Mouse (Mus musculus) layer of hippocampus, adult 18-20 months (tissue): ENCODE measurements around the gene Pafah2. TPM values are rescaled to one million over a fixed set of nuclear protein-coding genes. Genes with fewer than 3 reads are reported as not detected.
A peak's percentile ranks its signal among the peaks of the same experiment; 100 is the strongest.

Experiments used
- DNase-seq, 2 experiments: peaks; one replicate each; pipeline ENCODE4 v3.0.0; 2022; ENCODE audit warnings: low spot score in 2 of 2
- microRNA-seq, 2 experiments: library from miRNA; unstranded; fragments of <30 nt; microRNA quantifications; one replicate each; pipeline ENCODE4 v1.2.0; 2021
- total RNA-seq, 2 experiments: library from RNA; stranded (reverse); gene quantifications; 2 replicates each; pipeline ENCODE4 v1.2.3; 2021

Gene Pafah2
- total RNA-seq, 2 experiments from 2014 or later: 5.0 to 5.9 TPM

DNA sequence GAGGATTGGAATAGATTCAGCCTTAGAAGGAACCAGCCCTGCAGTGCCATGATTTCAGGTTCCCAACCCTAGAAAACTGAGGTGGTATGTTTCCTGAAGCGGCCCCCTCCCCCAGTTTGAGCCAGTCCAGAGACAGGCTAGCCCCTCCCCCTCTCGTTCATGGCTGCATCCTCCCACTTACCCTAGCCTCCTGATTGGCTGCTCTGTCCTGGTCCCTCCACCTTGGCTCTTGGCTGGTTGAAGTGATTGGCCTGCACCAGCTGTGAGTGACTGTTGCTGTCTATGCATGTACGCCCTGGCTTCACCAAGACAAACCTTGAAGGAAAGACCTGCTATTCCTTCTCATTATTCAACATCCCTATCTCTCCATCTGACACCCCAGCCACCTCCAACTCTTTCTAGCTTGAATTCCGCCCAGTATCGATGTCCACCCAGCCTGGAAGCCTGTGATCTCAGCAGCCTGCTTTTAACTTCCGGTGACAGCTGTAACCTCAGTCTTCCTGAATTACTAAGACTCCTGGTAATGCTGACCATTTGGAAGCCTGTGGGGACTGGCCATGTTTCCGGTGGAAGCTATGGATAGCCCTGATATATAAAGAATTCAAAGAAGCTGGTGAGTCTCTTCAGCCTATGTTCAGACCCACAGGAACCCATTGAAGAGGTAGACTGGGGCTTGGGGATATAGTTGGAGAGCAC, 61.2 kb downstream of the Pafah2 start:
- no peak for DNase-seq

DNA sequence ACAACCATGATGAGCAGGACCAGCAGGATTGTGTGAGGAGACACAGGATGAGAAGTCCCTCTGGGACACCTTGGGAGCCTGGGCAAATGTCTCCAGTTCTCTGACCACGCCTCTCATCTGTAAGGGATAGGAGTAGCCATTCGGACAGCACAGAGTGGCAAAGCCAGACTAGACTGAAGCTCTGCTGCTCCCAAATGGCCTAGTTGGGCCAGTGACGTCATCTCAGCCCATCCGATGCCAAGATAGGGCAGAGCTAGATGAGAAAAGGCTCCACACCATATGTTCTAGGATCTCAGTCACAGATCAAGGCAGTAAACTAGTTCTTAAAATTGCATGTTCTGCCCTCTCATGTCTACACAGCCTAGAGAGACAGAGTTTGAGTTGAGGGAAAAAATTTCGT, 62.7 kb downstream of the Pafah2 start:
- no peak for DNase-seq

DNA sequence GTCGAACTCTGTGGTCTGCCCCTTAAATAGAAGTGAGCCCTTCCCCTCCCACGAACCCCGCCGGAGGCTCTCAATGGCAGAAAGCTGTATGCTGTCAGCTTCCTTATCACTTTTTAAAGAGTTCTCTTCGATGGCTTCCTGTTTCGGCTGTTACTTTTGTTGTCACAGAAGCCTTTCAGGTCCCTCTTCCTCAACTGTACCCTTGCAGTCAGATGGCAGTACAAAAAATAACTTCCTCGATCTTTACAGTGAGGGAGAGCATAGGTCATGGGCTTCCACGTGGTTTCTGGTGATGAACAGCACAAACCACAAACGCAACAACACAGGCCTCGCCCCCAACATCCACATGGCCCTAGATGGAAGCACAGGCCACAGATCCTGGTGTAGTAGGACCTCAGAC, 64.2 kb downstream of the Pafah2 start:
- DNase-seq: no peak

DNA sequence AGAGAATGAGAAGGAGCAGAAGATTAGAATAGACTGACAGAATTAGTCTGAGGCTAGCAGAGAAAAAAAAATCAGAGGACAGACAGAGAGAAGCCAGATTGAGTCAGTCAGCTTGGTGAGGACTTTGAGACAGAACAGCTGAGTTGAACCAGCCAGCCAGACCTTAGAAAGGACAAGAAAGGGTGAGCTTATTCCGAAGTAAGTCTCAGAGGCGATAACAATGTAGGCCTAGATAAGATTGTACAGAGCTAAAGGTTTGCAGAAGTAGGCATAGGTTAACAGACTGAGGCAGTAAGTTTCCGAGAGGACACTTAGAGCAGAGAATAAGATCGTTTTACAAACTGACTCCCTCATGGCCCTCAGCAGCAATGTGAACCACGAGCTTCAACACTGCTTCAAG, 65.1 kb downstream of the Pafah2 start:
- DNase-seq: no peak

DNA sequence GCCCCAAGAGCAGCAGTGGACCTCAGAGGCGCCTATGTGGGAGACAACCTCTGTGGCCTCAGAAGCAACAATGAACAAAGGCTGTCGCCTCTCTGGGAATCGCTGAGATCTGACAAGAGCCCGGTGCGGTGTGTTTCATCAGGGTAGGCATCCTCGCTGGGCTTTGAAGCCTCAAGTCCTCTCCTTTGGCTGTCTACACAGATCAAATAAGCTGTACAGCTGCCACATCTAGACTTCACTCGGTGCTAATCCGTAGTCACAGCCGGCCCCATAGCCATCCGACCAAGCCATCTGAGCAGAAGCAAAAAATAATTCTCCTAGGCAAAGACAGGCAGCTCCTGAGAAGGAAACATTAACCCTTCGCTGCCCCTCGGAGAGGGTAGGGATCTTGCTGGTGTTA, 69.7 kb downstream of the Pafah2 start:
- no peak for DNase-seq

DNA sequence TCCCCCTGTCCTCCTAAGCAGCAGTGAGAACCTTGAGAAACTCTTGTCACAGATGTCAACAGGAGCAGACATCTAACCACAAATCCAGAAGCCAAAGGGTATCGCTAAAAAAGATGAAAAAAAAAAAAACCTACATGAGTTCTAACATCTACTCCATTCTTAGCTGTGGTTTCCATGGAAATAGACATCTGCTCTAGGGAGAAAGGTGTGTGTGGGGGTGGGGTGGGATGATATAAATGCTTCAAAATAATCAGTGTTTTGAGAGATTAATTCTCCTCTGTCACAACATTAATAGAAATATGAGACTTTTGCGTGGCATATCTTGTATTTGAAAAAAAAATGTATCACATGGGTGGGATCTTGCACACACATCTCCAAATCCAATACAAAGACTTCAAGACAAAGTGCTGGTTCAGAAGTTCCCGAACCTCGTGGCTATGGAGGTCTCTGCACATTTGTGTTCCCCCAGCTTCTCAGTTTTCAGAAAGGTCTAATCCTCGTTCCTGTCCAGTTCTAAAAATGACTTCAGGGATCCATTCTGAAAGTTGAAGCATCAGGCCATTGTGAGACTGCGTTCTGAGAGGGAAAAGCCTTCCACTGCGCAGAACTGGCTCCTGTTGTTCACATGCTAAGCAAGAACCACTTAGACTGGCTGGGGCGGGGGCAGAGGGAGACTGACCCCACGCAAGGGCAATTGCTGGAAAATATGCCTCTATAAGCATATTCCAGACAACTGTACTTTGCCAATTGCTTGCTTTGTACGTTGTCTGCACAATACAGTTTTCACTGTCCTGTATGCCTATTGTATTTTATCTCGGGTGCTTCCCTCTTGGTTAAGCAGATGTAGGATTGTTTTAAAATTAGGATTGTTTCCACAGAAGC, 70.5 kb downstream of the Pafah2 start:
- DNase-seq: no peak

DNA sequence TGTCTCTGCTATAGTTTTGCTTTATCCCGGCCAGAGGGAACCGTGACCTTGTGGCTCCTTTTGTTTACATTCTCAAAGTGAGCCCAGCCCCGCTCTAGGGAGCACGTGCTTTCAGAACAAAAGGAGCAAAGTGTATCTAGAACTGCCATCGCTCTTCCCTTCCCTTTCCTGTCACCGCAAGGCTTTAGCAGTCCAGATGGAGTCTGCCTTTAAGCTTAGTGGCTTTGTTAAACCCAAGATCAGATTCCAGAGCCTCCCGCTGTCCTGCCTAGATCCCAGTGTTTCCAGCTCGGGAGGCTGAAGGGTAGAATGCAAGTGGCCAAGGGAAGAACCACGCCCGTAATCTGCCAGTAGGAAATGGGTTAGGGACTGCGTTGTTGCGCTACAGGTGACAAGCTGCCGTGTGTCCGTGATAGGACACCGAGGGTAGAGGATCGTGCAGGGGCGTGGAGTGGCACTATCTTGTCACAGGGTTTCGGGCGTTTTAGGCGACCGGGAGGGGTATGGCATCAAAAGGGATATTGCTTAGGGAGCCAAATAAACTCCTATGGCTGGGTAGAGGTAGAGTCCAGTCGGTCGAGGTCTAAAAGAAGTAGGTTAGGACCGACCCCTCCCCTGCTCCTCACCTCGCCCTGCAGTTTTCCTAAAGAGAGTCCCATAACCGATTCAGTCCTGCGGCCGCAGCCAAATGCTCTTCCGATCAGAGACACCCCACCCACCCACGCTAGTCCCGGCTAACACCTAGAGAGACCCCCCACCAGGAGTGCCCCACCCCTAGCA, 71.5 kb downstream of the Pafah2 start:
- no peak for DNase-seq

DNA sequence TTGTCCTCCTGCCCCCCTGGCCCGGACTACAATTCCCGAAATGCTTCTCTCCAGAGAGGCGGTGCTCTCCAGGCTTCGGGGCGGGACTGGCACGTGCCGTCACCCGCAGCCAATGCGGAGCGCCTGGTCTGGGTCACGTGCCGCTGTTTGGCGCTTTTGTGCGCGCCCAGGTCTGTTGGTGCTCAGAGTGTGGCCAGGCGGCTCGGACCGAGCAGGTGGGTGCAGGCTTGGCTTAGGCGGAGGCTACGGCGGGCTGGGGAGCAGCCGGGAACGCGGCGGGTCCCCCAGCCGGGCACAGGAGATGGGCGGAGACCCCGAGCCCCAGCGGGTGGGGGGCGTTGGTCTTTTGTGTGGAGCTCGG, 72.1 kb downstream of the Pafah2 start, which contains the start of gene Stmn1:
Stmn1 (plus strand) TSS at position 106 of the 361 bp plus-strand sequence.
- DNase-seq: peak; percentile 94 to 97

DNA sequence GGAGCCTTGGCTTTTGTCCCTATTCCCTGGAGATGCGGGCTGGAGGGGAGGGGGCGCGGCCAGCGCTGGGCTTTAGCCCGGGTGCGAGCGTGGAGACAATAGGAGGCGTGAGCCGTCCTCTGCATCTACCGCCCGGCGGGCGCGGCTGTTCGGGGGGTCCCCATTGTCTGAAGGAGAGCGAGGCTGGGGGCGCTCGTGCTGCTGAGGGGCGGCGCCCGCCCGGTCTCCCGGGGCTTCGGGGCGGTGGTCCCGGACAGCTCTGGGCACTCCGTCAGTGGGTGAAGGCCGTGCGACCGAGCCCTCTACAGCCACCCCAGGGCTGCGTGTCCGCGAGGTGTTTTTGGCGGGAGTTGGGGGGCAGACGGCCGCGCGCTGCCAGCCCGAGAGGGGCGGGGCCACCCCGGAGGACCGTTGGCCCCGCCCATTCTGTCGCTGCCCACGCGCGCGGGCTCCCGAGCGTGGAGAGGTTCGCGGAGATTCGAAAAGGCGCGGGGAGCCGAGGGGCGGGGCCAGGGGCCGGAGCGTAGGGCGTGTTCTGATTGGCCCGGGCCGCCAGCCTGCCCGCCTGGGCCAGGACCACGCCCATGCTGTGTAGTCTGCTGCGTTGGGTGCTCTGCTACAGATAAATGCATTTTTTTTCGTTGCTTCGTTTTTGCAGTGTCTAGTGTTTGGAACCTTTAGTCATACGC, 72.6 kb downstream of the Pafah2 start:
- DNase-seq: peak; percentile 92 to 96

DNA sequence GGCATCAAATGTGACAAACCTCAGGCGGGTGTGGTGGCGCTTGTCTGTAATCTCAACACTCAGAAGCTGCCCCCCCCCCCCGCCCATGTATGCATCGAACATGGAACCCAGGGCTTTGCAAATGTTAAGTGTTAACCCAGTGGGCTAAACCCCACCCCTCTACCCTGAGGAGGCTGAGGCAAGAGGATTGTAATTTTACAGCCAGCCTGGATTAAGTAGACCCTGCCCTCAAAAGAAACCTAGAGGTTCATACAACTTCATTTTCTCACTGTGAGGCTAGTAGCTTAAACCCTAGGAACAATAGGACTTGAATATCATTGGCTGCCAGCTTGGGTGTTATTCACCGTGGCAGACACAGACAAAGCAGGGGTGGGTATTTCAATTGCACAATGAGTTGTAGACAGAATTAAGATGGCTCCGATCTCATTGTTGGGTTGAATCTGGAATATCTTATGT, 73.2 kb downstream of the Pafah2 start:
- DNase-seq: no peak

DNA sequence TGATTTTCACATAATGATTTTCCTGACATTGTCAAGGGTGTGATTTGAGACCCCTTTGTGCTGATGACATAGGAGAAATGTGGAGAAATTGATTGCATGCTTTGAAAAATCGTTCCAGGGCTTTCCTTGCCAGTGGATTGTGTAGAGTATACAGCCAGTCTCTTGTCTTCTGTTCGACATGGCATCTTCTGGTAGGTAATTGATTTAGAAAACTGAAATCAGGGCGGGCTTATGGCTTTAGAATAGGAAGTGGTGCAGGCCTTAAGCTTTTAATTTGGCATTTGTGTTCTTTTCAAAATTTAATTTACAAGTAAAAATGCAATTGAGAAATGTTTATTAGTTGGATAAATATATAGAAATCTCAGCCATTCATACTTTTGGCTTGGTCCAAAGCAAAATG, 73.9 kb downstream of the Pafah2 start:
- DNase-seq: no peak

DNA sequence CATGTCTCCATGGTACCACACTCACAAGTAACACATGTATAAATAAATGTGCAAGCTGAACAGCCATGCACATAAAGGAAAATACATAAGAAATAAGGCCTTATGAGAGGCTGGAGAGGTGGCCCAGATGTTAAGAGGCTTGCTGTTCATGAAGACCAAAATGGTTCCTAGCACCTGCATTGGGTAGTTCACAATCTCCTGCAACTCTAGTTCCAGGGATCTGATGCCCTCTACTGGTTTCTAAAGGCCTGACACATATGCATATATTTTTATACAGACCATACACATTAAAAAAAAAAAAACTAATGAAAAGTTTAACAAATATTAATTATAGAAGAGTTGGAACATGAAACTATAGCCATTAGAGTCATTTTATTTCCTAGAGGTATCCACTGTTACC, 75.3 kb downstream of the Pafah2 start:
- DNase-seq: no peak

DNA sequence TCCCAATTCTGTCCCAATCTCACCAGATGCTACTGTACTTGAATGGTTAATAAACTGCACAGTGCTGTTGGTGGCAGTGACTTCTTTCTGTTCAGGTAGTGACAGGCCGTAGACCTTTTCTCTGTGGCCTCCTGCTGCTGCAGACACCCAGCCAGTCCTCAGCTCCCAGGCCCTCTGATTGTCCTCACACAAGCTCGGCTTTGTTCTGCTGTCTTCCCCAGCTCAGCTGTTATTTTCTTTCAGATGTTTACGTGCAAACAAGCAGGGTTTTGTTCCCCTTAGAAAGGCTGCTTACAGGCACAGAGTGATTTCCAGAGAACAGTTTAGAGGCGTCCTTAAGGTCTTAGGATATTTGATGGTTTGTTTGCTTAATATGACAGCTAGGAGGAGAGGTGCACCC, 77.6 kb downstream of the Pafah2 start:
- DNase-seq: peak in 1 of 2 experiments; percentile 54

DNA sequence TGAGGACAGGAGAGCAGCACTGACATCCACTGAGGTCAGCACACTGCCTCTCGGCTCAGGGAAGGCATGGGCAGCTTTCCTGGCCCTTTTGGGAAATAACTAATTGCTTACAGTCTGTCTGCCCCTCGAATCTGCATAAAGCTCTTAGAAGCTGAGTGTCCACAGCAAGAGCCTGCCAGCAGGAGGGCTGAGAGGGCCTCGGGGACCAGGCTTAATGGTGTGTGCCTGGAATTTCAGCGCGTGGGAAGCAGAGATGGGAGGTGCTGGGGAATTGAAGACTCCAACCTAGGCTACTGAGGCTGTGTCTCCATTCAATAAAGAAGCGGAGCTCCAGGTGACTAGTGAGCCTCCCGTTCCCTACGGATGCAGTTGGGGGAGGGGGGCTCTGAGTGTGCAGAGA, 78.1 kb downstream of the Pafah2 start:
- no peak for DNase-seq

DNA sequence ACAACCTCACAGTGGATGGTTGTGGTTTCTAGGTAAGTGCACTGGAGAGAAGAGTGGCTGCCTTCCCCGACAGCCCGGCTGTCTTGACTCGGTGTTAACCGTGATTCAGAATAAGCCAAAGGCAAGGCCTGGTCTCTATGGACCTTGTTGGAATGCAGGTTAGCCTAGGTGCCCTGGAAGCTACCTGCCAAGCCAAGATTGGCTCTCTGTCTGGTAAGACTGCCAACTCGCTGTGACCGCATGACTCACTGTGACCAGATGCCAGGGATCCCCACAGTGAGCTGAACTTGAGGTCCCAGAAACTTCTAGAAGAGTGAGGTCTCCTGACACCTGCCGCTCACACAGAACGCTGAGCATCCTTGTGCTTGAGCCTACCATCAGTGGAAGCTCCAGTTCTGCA, 80.8 kb downstream of the Pafah2 start:
- DNase-seq: no peak

Small RNA genes lying within 50 kb of the gene (microRNA-seq; reads per million reads assigned to microRNA genes)
- gene Gm23634: 0.25 to 1.2 reads per million in 2 experiments

Other genes with a start within 250 kb of the Pafah2 start
- 10 to 100 TPM; 15.3 to 17.2 TPM for gene Cep85, start 209.2 kb upstream of the Pafah2 start, total RNA-seq
- not detected for gene Gm7534, start 193.3 kb upstream of the Pafah2 start, total RNA-seq
- gene Catsper4, start 168.9 kb upstream of the Pafah2 start, total RNA-seq: not detected
- gene Cnksr1, start 157.9 kb upstream of the Pafah2 start, total RNA-seq: under 1 TPM; 0.13 to 0.64 TPM
- gene E130218I03Rik, start 152.7 kb upstream of the Pafah2 start, total RNA-seq: not detected
- 10 to 100 TPM; 11.9 to 12.2 TPM for gene Zfp593, start 150.7 kb upstream of the Pafah2 start, total RNA-seq
- gene Gm30191, start 149.4 kb upstream of the Pafah2 start, total RNA-seq: not detected
- gene Grrp1, start 142.2 kb upstream of the Pafah2 start, total RNA-seq: 1 to 10 TPM; 1.6 to 1.7 TPM
- 10 to 100 TPM; 16.4 to 17.8 TPM for gene Pdik1l, start 108.4 kb upstream of the Pafah2 start, total RNA-seq
- not detected for gene Trim63, start 81.2 kb upstream of the Pafah2 start, total RNA-seq
- gene Slc30a2, start 53.1 kb upstream of the Pafah2 start, total RNA-seq: under 1 TPM in 1 of 2 experiments, not detected in 1; 0.10 TPM
- 10 to 100 TPM; 46.1 to 48.0 TPM for gene Extl1, start 12.5 kb upstream of the Pafah2 start, total RNA-seq
- 100 to 1,000 TPM; 373 to 429 TPM for gene Stmn1, start 72.0 kb downstream of the Pafah2 start, total RNA-seq
- gene Paqr7, start 100.4 kb downstream of the Pafah2 start, total RNA-seq: 10 to 100 TPM; 60.9 to 67.1 TPM
- gene Aunip, start 114.7 kb downstream of the Pafah2 start, total RNA-seq: under 1 TPM; 0.36 to 0.57 TPM
- 10 to 100 TPM; 69.0 to 70.7 TPM for gene Mtfr1l, start 139.1 kb downstream of the Pafah2 start, total RNA-seq
- gene Selenon, start 155.8 kb downstream of the Pafah2 start, total RNA-seq: 10 to 100 TPM; 18.1 to 20.0 TPM